Mouse (Mus musculus): Measurements from ENCODE around the gene Caprin2. TPM values are rescaled to one million over a fixed set of nuclear protein-coding genes. Genes with fewer than 3 reads are reported as not detected.
A peak's percentile ranks its signal among the peaks of the same experiment; 100 is the strongest.

Gene Caprin2
- total RNA-seq, 2 experiments from 2014 or later = 6.6 to 7.1 TPM

GRCm38 (mm10) chr6:148894888-148895772, 907 bp downstream of the Caprin2 start:
- intact Hi-C loops (cut with DNase I) = no loop called here
- DNase-seq (ENCODE audit: low spot score in 2 of 2) = peak in 1 of 2 experiments; percentile 5

GRCm38 (mm10) chr6:148873911-148874310, 22.1 kb downstream of the Caprin2 start:
- no peak for DNase-seq (ENCODE audit: low spot score in 2 of 2)
- intact Hi-C loops (cut with DNase I) = no loop called here

- intact Hi-C loops (cut with DNase I) = no loop called here
- DNase-seq (ENCODE audit: low spot score in 2 of 2) = no peak
Observed at GRCm38 (mm10) chr6:148845629-148846028, 50.4 kb downstream of the Caprin2 start.

- intact Hi-C loops (cut with DNase I) = no loop called here
Observed at GRCm38 (mm10) chr6:148841760-148842159, 54.3 kb downstream of the Caprin2 start.

GRCm38 (mm10) chr6:148838460-148838859, 57.6 kb downstream of the Caprin2 start:
- no peak for DNase-seq (ENCODE audit: low spot score in 2 of 2)
- intact Hi-C loops (cut with DNase I) = no loop called here

More at GRCm38 (mm10) chr6:148841760-148842159, 54.3 kb downstream of the Caprin2 start:
- DNase-seq (ENCODE audit: low spot score in 2 of 2) = no peak

GRCm38 (mm10) chr6:148831728-148832121, 64.3 kb downstream of the Caprin2 start:
- DNase-seq (ENCODE audit: low spot score in 2 of 2) = no peak
- intact Hi-C loops (cut with DNase I) = no loop called here

GRCm38 (mm10) chr6:148830748-148831727, 65.0 kb downstream of the Caprin2 start, which contains the start of gene Ipo8:
Ipo8 (minus strand) TSS chr6:148831467.
- intact Hi-C loops (cut with DNase I) = no loop called here
- peak; percentile 96 to 97 for DNase-seq (ENCODE audit: low spot score in 2 of 2)

GRCm38 (mm10) chr6:148830355-148830747, 65.7 kb downstream of the Caprin2 start:
- intact Hi-C loops (cut with DNase I) = no loop called here
- DNase-seq (ENCODE audit: low spot score in 2 of 2) = no peak

- DNase-seq (ENCODE audit: low spot score in 2 of 2) = peak; percentile 3 to 5
- intact Hi-C loops (cut with DNase I) = no loop called here
Observed at GRCm38 (mm10) chr6:148826119-148826518, 69.9 kb downstream of the Caprin2 start.

- DNase-seq (ENCODE audit: low spot score in 2 of 2) = no peak
- intact Hi-C loops (cut with DNase I) = no loop called here
Observed at GRCm38 (mm10) chr6:148818624-148819343, 77.3 kb downstream of the Caprin2 start.

- DNase-seq (ENCODE audit: low spot score in 2 of 2) = no peak
- intact Hi-C loops (cut with DNase I) = no loop called here
Observed at GRCm38 (mm10) chr6:148816751-148817150, 79.3 kb downstream of the Caprin2 start.

- intact Hi-C loops (cut with DNase I) = no loop called here
- no peak for DNase-seq (ENCODE audit: low spot score in 2 of 2)
Observed at GRCm38 (mm10) chr6:148811117-148811516, 84.9 kb downstream of the Caprin2 start.

GRCm38 (mm10) chr6:148799773-148800172, 96.3 kb downstream of the Caprin2 start:
- intact Hi-C loops (cut with DNase I) = loop anchor here (10.0 kb wide), 1 partner anchor 205 kb away; no protein-coding TSS in a partner anchor
- no peak for DNase-seq (ENCODE audit: low spot score in 2 of 2)

GRCm38 (mm10) chr6:148795145-148795544, 100.9 kb downstream of the Caprin2 start:
- peak; percentile 3 to 7 for DNase-seq (ENCODE audit: low spot score in 2 of 2)
- intact Hi-C loops (cut with DNase I) = no loop called here

Other genes starting within 250 kb of the Caprin2 start
- 10 to 100 TPM; 30.6 to 32.1 TPM for gene Ipo8, start 64.8 kb downstream of the Caprin2 start, total RNA-seq (2021)
- gene Sinhcaf, start 50.2 kb upstream of the Caprin2 start, total RNA-seq (2021) = 1 to 10 TPM; 2.3 to 4.3 TPM
- gene Dennd5b, start 205.4 kb upstream of the Caprin2 start, total RNA-seq (2021) = 10 to 100 TPM; 52.9 to 59.1 TPM
- not detected for gene Gm10203, start 233.9 kb upstream of the Caprin2 start, total RNA-seq (2021)
- 1 to 10 TPM; 1.8 to 2.1 TPM for gene Etfbkmt, start 243.6 kb upstream of the Caprin2 start, total RNA-seq (2021)